Mouse (Mus musculus) E14TG2a.4 (cell line): ENCODE data around the gene Ttc22.

Source experiments
- CTCF ChIP-seq: conservative IDR thresholded peaks from 2 replicates; pipeline ENCODE4 v1.5.1; 2014; ENCODE audit warnings: low read length
- NANOG ChIP-seq: IDR thresholded peaks from 2 replicates; pipeline ENCODE4 v1.6.1; 2014; ENCODE audit warnings: borderline replicate concordance, low read length, mixed read lengths
- POU5F1 ChIP-seq: IDR thresholded peaks from 2 replicates; pipeline ENCODE4 v1.6.1; 2014; ENCODE audit warnings: low read length, borderline replicate concordance

- TF ChIP-seq CTCF (no peak), NANOG (no peak), POU5F1 (no peak)
Measured at GRCm38 (mm10) chr4:106590142-106590541, 32.1 kb upstream of the Ttc22 start.
